Mouse (Mus musculus) frontal cortex, postnatal 14 days (tissue): ENCODE measurements around the gene Lcn3.
"Not testable (repeated sequence)": the region's sequence is repeated elsewhere in the genome, so short reads cannot be mapped to it uniquely, and the experiment has no call there.

Source experiments
- DNase-seq, 2 experiments: peaks; one replicate each; pipeline ENCODE4 v3.0.0; 2022; ENCODE audit warnings: low spot score in 2 of 2

Lcn3 gene

GRCm38 (mm10) chr2:25765269-25765668 lies at the start of gene Lcn3:
Gene Lcn3 (plus strand): TSS chr2:25765569.
- DNase-seq: no peak

- DNase-seq: no peak
Observed at GRCm38 (mm10) chr2:25717222-25717621, 48.1 kb upstream of the Lcn3 start.

- DNase-seq: no peak
Observed at GRCm38 (mm10) chr2:25733199-25733930, 32.0 kb upstream of the Lcn3 start.

GRCm38 (mm10) chr2:25736709-25737108 lies 28.7 kb upstream of the Lcn3 start, which contains the start of gene Obp2b:
Gene Obp2b (plus strand): TSS chr2:25737009.
- not testable (repeated sequence) for DNase-seq

DNA sequence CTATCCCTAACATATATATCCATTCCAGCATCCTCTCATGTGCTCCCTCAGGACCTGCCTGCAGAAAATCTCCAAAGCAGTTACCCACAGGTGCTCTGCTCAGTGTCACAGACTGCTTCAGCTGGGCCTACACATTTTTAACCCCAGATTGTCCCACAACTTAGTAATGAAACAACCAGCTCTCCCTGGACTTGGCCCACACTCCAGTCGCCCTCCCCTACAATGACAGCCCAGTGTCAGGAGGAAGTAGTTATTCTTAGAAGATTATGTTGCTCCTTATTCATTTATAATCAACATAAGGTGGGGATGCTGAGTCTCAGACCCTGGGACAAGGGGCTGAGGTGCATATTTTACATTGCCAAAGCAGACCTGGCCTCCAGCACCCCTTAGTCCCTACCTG lies 23.7 kb upstream of the Lcn3 start:
- DNase-seq: no peak

- no peak for DNase-seq
Observed at GRCm38 (mm10) chr2:25754201-25754600, 11.2 kb upstream of the Lcn3 start.

- no peak for DNase-seq
Observed at GRCm38 (mm10) chr2:25758064-25758625, 7.2 kb upstream of the Lcn3 start.

GRCm38 (mm10) chr2:25767764-25768163 lies 2.4 kb downstream of the Lcn3 start:
- no peak for DNase-seq

DNA sequence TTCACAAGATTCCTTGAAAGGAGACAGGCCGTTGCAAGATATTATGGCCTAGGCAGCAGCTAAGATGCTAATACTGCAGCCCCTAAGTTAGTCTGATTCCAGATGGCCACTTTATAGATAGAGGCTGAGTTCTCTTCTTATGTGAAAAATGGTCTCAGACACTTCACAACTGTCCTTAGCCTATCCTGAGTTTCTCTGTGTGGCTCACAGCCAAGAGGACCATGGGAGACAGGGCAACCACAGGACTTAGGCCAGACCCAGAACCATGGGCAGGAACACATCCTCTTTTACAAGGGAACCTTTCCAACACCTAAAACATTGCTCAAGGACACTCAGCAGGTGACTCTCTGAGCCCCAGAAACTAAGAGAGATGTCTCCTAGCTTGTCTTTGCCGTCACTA lies 8.1 kb downstream of the Lcn3 start:
- DNase-seq: no peak

DNA sequence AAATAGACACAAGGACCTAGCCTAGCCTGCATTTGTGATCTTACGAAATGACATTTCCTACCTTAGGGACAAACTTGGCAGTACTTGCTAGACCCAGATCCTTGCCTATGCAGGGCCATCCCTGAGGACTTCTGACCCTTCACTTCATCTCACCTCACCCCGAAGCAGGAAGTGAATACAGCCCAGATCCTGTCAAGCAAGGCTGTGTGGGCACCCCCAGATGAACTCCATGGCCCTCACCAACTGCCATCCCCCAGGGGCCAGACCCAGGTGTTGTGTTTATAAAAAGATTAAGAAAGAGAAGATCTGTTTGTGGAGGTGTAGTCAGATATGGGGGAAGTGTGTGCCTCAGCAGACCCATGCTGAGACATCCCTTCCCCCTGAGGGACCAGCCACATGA lies 9.3 kb downstream of the Lcn3 start:
- DNase-seq: no peak

DNA sequence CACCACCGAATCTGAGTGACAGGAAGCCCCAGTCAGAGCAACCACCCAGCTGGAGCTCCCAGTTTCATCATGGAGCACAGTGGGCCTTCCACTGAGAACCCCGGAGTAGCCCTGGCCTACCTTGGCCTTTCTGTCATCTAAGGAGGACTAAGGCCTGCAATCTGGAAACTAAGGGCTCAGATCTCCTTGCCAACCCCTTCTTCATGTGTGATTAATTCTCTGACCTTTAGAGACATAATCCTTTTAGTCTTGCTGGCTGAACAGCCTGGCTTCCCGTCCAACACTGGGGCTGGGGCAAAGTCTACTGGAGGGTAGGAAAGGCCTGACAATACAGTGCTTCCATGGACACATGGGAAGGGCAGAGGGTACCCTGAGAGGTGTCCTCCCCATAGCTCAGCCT lies 10.6 kb downstream of the Lcn3 start:
- no peak for DNase-seq

DNA sequence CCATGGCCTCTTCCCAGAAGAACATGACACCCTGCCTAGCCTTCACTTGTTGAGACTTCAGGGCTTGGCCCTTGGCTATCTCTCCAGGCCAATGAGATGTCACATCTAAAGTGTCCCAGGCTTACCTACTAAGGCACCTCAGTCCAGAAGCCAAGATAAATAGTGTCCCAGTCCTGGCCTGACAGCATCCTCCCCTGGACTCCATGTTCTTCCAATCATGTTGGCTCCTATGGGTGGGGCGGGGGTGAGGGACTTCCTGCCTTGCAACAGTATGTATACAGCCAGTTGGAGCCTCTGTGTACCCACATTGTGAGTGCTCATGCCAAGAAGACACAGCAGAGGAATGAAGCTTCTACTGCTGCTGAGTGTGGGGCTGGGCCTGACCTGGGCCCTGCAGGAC lies 11.3 kb downstream of the Lcn3 start, which contains the start of gene Lcn11:
TSS of gene Lcn11 (plus strand) at position 301 of the 400 bp plus-strand sequence.
- no peak for DNase-seq

- DNase-seq: no peak
Observed at GRCm38 (mm10) chr2:25779076-25779475, 13.7 kb downstream of the Lcn3 start.

DNA sequence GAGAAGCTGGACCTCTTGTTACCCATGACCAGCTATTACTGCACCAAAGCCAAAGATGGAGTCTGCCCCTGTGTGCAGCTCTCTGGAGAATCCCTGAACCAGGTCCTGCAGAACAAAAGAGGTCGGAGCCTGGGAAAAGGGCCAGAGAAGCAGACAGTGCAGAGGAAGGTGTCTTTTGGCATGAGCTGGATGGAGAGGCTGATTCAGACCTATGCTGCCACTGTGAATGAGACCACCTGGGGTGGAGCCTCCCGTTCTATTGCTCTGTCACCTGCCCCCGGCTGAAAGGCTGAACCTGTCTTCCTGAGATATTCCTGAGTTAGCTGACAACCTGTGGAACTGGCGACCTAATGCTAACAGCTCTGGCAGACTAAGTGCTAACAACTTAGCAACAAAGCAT lies 15.6 kb downstream of the Lcn3 start:
- no peak for DNase-seq

DNA sequence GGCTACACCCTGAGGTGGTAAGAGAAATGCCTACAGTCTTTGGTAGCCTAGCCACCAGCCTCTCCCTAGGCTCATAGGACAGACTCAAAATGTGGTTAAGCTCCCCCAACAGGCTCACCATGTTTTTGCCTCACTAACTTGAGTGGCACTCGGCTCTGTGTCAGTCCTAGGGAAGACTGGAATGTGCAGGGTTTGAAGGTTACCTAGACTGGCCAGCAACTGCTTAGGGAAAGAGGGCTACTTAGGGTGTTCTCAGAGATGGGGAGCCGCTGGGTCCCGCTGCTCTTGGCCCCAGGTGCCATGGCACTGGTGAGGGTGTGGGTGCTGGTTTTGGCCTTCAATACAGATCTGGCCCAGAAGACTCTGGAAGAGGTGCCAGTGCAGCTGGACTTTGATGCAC lies 16.6 kb downstream of the Lcn3 start, which contains the start of gene Gm13539:
TSS of gene Gm13539 (plus strand) at position 301 of the 400 bp plus-strand sequence.
- no peak for DNase-seq

DNA sequence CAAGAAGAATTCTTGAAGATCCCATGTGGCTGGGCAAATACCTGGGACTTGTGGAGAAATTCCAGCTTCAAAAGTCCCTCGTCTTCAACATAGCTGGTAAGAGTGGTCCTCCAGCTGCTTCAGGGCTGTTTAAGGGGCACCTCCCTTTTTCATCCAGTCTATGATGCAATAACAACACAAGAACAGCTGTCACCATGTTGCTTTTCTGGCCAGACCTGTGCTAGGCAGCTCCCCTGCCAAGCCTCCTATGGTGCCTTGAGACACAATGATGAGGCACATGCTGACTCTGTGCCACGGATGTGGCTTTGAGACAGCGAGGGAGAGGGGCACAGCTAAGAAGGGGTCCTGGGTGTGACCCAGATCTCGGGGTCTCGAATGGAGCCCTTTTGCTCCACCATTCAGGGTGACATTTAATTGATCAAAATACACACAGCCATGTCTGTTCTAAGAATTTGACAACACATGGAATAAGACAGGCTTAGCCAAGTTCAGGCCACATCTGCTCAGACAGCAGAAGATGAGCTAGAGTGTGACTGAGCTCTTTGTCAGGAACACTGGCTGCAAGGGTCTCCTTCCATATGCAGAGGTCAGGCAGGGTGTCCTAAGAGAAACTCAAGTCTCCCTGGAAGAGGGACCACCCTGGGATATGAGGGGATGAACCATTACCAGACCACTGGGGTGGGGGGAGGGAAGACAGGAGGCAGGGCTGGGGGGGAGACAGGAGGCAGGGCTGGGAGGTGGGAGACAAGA lies 20.4 kb downstream of the Lcn3 start:
- DNase-seq: no peak

- no peak for DNase-seq
Observed at GRCm38 (mm10) chr2:25789092-25789491, 23.7 kb downstream of the Lcn3 start.

DNA sequence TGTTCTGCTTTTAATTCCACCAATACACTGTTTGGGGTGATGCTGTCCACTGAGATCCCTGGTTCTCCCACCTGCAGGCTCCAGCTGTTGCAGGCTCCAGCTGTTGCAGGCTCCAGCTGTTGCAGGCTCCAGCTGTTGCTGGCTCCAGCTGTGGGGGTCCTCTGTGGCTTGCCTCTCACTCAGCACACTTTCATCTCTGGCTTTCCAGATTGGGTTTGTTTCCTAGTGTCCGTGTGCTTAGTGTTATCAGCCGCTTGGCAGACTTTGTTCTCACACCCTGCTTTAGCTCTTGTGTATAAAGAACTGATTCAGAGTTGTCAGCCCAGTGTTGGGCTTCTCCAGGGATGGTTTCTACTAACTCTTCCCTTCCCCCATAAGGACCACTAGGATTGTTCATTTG lies 32.3 kb downstream of the Lcn3 start:
- no peak for DNase-seq

- no peak for DNase-seq
Observed at GRCm38 (mm10) chr2:25798065-25798464, 32.7 kb downstream of the Lcn3 start.

GRCm38 (mm10) chr2:25811711-25812110 lies 46.3 kb downstream of the Lcn3 start:
- no peak for DNase-seq

GRCm38 (mm10) chr2:25813364-25813763 lies 48.0 kb downstream of the Lcn3 start:
- no peak for DNase-seq

DNA sequence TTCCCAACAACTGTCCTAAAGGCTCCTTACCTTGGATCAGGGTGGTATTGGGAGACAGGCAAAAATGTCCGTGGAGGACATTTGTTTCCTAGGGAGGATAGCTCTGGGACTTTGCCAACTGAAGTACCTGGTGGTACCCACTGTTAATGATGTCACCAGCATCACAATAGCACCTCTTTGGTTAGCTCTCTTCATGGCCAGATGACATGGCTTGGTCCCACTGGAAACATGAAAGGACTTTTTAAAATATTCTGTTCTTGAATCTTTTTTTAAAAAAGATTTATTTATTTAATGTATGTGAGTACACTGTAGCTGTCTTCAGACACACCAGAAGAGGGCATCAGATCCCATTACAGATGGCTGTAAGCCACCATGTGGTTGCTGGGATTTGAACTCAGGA lies 50.4 kb downstream of the Lcn3 start, which contains the start of gene Glt6d1:
TSS of gene Glt6d1 (minus strand) at position 101 of the 400 bp plus-strand sequence.
- DNase-seq: not testable (repeated sequence)
